Mouse (Mus musculus) frontal cortex, postnatal 36 days (tissue): ENCODE measurements at regions not wholly inside any gene's neighbourhood (a gene's known extent, or its start where the extent isn't known, plus 50 kb on each side); places are given as distances from the start of the nearest gene placed in this dataset.

ENCODE experiments used
- DNase-seq, 2 experiments: peaks; one replicate each; pipeline ENCODE4 v3.0.0; 2022; ENCODE audit warnings: low spot score in 2 of 2

DNA sequence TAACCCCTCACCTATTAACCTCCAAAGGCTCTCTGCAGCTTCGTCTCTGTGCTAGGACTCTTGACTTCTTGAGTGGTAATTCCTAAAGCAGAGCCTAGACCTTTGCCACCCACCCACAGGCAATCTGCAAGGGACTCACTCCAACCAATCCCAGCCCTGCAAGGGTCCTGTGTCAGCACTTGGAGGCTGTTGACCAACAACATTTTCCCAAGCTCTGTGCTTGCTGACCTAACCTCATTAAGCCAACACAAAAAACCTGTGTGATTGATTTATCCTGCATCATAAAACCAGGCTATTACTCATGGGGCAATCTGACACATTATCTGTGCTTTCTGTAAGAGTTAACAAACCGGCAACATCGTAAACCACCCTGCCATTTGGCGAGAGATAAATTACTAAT lies 61.4 kb upstream of the Sox9 start:
- no peak for DNase-seq

DNA sequence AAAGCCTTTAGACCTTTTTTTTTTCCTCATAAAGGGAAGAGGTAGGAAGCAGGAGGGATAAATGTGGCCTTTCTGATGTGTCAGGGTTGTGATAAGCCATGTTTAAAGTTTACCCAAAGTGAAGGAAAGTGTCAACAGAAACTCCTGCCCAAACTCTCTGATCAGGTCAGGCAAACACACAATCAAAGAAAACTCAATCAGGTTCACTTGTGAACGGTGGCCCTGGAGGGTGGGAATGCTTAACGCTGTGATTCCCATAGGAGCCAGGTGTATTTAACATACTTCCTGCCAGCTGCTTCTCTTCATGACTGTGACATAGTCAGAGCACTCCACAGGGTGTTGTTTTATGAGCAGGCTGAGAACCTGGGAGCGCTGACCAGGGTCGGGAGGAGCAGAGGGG lies 59.1 kb upstream of the Sox9 start:
- no peak for DNase-seq

DNA sequence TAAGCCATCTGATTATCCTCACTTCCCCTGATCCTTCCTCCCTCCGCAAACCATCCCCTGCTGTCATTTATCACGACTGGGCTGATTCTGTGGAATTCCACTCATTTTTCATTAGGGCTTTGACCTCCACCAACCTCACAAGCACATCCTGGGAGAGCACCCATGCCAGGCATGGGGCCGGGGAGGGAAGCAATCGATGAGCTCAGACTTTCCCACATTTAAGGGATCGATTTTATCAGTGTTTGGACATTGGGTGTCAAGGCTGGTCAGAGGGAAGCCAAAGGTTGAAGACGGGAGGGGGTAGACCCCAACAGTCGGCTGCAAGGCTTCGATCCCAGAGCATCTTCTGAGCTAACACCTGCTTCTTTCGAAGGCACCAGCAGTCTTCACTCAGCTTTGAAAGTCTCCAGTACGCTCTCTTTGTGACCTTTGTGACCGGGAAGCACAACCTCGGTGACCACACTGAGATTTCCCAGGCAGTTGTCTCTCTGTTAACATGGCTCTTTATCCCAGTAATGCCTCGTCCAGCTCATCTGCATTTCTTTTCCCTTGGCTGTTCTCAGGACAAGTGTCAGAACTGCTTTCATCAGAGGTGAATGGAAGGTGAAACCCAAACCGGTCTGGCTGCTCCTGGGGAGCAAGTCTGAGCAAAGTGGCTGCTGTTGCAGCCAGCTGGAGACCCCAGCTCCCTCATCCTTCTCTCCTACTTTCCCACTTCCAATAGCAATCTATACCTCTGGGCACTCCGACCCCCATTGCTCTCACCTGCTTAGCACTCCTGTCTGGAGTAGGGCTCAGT lies 53.7 kb upstream of the Sox9 start:
- no peak for DNase-seq
